Mouse (Mus musculus) liver, postnatal 0 days (tissue): ENCODE measurements around the gene Hal.

ENCODE experiments used
- CTCF ChIP-seq: sonication (generic); IDR thresholded peaks from 2 replicates; pipeline ENCODE4 v1.5.1; 2016; ENCODE audit warnings: antibody characterized with exemption, low read depth
- EP300 ChIP-seq: IDR thresholded peaks from 2 replicates; pipeline ENCODE4 v1.6.1; 2016; ENCODE audit warnings: antibody characterized with exemption, low read depth, mild to moderate bottlenecking

DNA sequence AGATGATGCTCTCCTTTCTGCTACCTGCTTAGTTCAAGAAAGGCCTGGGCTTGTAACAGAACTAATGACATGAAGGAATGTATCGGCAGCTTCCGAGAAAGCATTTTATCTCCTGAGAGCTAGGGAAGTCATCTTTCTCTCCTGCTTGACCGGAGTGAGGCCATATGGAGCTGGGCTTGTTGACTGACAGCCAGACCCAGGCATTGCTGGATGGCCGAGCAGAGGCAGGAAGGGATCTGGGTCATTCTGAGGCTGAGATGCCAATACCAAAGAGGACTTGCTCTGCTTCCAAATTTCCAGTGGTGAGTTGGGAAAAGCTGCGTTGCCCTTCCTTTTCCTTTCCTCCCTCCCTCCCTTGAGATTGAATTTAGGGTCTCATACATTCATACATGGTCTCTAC lies 31.2 kb downstream of the Hal start:
- no peak for TF ChIP-seq EP300
- TF ChIP-seq CTCF = no peak
